Mouse (Mus musculus) left cerebral cortex, adult 2 months (tissue): ENCODE results near the gene Higd1a. TPM values are rescaled to one million over a fixed set of nuclear protein-coding genes. Genes with fewer than 3 reads are reported as not detected.

Source experiments
- DNase-seq, 2 experiments: peaks; one replicate each; pipeline ENCODE4 v3.0.0; 2021 to 2022; ENCODE audit warnings: low spot score in 2 of 2, mixed read lengths in 1 of 2; ENCODE audit errors: extremely low spot score in 1 of 2
- H3K27ac ChIP-seq: fragments of 200-600 bp; 2 replicates; pipeline ENCODE4 v1.8.1; 2022
- H3K4me3 ChIP-seq: fragments of 200-600 bp; 2 replicates; pipeline ENCODE4 v1.8.1; 2022
- CTCF ChIP-seq: fragments of 200-600 bp; IDR thresholded peaks from 2 replicates; pipeline ENCODE4 v1.8.1; 2022; ENCODE audit warnings: antibody characterized with exemption, mild to moderate bottlenecking, moderate library complexity
- intact Hi-C: fragments of 180-260 bp; cut with DNase I; formaldehyde crosslinking; loops from one replicate; pipeline ENCODE4 v1.15.1; 2025
- total RNA-seq, 2 experiments: library from RNA; stranded (reverse); gene quantifications; 2 replicates each; pipeline ENCODE4 v1.2.3; 2021

Higd1a gene
- total RNA-seq, 2 experiments from 2014 or later: 90.3 to 93.7 TPM

GRCm38 (mm10) chr9:121877052-121877740 lies 19.0 kb upstream of the Higd1a start:
- Histone ChIP-seq H3K4me3 (no peak overlapping the region), H3K27ac (no peak overlapping the region)
- intact Hi-C loops: loop anchor here (1.0 kb wide), 1 partner anchor 31 kb away; no protein-coding TSS in a partner anchor
- peak; percentile 92 for TF ChIP-seq CTCF
- DNase-seq: peak; percentile 57 to 67

GRCm38 (mm10) chr9:121873578-121873977 lies 15.4 kb upstream of the Higd1a start:
- intact Hi-C loops: no loop called here
- Histone ChIP-seq H3K4me3 (no peak overlapping the region), H3K27ac (no peak overlapping the region)
- TF ChIP-seq CTCF: no peak
- DNase-seq: no peak

GRCm38 (mm10) chr9:121872062-121872683 lies 14.0 kb upstream of the Higd1a start:
- Histone ChIP-seq H3K27ac (no peak overlapping the region), H3K4me3 (no peak overlapping the region)
- DNase-seq: no peak
- intact Hi-C loops: no loop called here
- TF ChIP-seq CTCF: no peak

- Histone ChIP-seq H3K27ac (no peak overlapping the region), H3K4me3 (no peak overlapping the region)
- DNase-seq: no peak
- intact Hi-C loops: no loop called here
- no peak for TF ChIP-seq CTCF
Observed at GRCm38 (mm10) chr9:121869973-121870515, 11.9 kb upstream of the Higd1a start.

GRCm38 (mm10) chr9:121869432-121869831 lies 11.3 kb upstream of the Higd1a start:
- no peak for DNase-seq
- intact Hi-C loops: no loop called here
- H3K27ac ChIP-seq: no peak overlapping the region
- TF ChIP-seq CTCF: no peak
- H3K4me3 ChIP-seq: no peak overlapping the region

GRCm38 (mm10) chr9:121868236-121868635 lies 10.1 kb upstream of the Higd1a start:
- Histone ChIP-seq H3K27ac (no peak overlapping the region), H3K4me3 (no peak overlapping the region)
- no peak for DNase-seq
- no peak for TF ChIP-seq CTCF
- intact Hi-C loops: no loop called here

GRCm38 (mm10) chr9:121867632-121868031 lies 9.5 kb upstream of the Higd1a start:
- DNase-seq: no peak
- intact Hi-C loops: no loop called here
- no peak for TF ChIP-seq CTCF
- Histone ChIP-seq H3K4me3 (no peak overlapping the region), H3K27ac (no peak overlapping the region)

GRCm38 (mm10) chr9:121865425-121866008 lies 7.4 kb upstream of the Higd1a start:
- TF ChIP-seq CTCF: no peak
- Histone ChIP-seq H3K4me3 (no peak overlapping the region), H3K27ac (no peak overlapping the region)
- intact Hi-C loops: no loop called here
- no peak for DNase-seq

- DNase-seq: no peak
- intact Hi-C loops: no loop called here
- H3K27ac ChIP-seq: no peak overlapping the region
- no peak overlapping the region for H3K4me3 ChIP-seq
- TF ChIP-seq CTCF: no peak
Observed at GRCm38 (mm10) chr9:121864837-121865236, 6.7 kb upstream of the Higd1a start.

GRCm38 (mm10) chr9:121860921-121861320 lies 2.8 kb upstream of the Higd1a start:
- intact Hi-C loops: no loop called here
- TF ChIP-seq CTCF: no peak
- no peak for DNase-seq
- Histone ChIP-seq H3K4me3 (no peak overlapping the region), H3K27ac (no peak overlapping the region)

GRCm38 (mm10) chr9:121859345-121859744 lies 1.2 kb upstream of the Higd1a start:
- no peak for DNase-seq
- no peak for TF ChIP-seq CTCF
- Histone ChIP-seq H3K4me3 (no peak overlapping the region), H3K27ac (no peak overlapping the region)
- intact Hi-C loops: no loop called here

- intact Hi-C loops: no loop called here
- DNase-seq: peak; percentile 98
- peak overlapping the region; percentile 92 for H3K4me3 ChIP-seq
- TF ChIP-seq CTCF: peak; percentile 32
- peak overlapping the region; percentile 96 for H3K27ac ChIP-seq
Observed at GRCm38 (mm10) chr9:121857474-121858152, 549 bp downstream of the Higd1a start.
